7 mouse cellular contexts compared by ENCODE assay signal in the genomic region with DNA sequence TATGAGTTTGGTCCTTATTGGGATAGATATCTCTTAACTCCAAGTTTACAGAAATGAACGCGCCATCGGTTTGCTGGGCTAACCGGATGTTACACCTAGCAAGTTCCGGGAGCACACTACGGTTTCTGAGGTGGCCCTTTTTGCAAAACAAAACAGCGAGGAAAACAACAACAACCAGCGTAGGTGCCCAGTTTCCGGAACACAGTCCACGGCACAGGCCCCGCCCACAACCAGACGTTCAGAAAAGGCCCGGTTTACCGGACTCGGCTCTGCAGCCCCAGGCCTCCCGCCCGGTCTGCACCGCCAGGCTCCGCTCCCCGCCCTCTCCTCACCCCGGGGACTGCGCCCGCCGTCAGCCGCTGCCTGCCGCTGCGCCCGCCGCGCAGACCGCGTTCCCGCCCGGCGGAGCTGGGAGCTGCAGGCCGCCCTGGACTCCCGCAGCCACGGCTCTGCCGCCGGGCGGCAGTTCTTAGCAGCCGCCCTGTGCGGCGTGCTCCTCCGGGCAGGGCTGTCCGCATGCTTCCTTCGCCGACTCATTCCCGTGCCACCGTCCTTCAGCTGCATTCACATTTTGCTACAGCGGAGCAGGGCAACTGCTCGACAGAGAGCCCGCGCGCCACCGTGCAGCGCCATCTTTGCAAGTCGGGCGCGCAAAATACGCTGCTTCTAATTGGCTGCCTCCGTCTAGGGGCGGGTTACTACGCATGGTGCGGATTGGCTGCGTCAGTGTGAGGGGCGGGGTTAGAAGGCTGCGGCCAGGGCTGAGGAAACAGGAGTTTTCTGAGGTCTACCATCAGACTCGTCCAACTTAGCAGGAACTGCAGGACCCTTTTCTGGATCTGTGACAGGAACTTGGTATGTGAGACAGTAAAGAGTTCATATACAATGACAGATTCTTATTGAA. TPM values are rescaled to one million over a fixed set of nuclear protein-coding genes. Genes with fewer than 3 reads are reported as not detected.
DNase-seq lines count a peak whose midpoint lies in the region; ATAC-seq lines count a peak whose summit lies in the region.

A gene (minus strand): TSS at position 645 of the 904 bp plus-strand sequence.

- peak within 1 kb of the TSS; percentile 54 for H3K4me2 ChIP-seq in embryonic facial prominence, embryonic 11.5 days (ENCODE audit: low read depth, low read length)
- peak within 1 kb of the TSS; percentile 45 for H3K4me2 ChIP-seq in limb, embryonic 11.5 days (ENCODE audit: low read depth, severe bottlenecking)
- H3K4me2 ChIP-seq in midbrain, embryonic 14.5 days (ENCODE audit: low read length), result peak within 1 kb of the TSS; percentile 62

- no peaks in the 10 kb centered on the region for H3K9me3 ChIP-seq in embryonic facial prominence, embryonic 11.5 days (replicated peaks; ENCODE audit: control insufficient read depth, low read length)
- H3K9me3 ChIP-seq in limb, embryonic 11.5 days (ENCODE audit: control insufficient read depth, low read length), result no peaks in the 10 kb centered on the region
- no peaks in the 10 kb centered on the region for H3K9me3 ChIP-seq in midbrain, embryonic 14.5 days (ENCODE audit: control insufficient read depth, low read length)

- H3K27me3 ChIP-seq in embryonic facial prominence, embryonic 11.5 days (ENCODE audit: control insufficient read depth, insufficient read depth, low read length), result no peaks in the 10 kb centered on the region
- no peaks in the 10 kb centered on the region for H3K27me3 ChIP-seq in limb, embryonic 11.5 days (ENCODE audit: control insufficient read depth, insufficient read depth, low read length)
- H3K27me3 ChIP-seq in midbrain, embryonic 14.5 days (ENCODE audit: control insufficient read depth, insufficient read depth, low read length), result no peaks in the 10 kb centered on the region

- no peaks in the 10 kb centered on the region; the same call in none of the 2 replicates for H3K36me3 ChIP-seq in embryonic facial prominence, embryonic 11.5 days (replicated peaks; ENCODE audit: control insufficient read depth, insufficient read depth, low read depth, low read length)
- H3K36me3 ChIP-seq in limb, embryonic 11.5 days (ENCODE audit: control insufficient read depth, insufficient read depth, low read length), result peaks cover 2% of the 10 kb centered on the region; the same call in 1 of the 2 replicates
- H3K36me3 ChIP-seq in midbrain, embryonic 14.5 days (ENCODE audit: control insufficient read depth, insufficient read depth, low read length), result peaks cover 24% of the 10 kb centered on the region

- H3K9ac ChIP-seq in embryonic facial prominence, embryonic 11.5 days (replicated peaks; ENCODE audit: low read length), result peak within 1 kb of the TSS; percentile 99
- H3K9ac ChIP-seq in limb, embryonic 11.5 days (ENCODE audit: low read length), result peak within 1 kb of the TSS; percentile 99
- H3K9ac ChIP-seq in midbrain, embryonic 14.5 days (replicated peaks; ENCODE audit: low read length), result peak within 1 kb of the TSS; percentile 83

- no peaks in the 10 kb centered on the region for H3K4me1 ChIP-seq in embryonic facial prominence, embryonic 11.5 days (ENCODE audit: control insufficient read depth, insufficient read depth, low read length)
- H3K4me1 ChIP-seq in limb, embryonic 11.5 days (ENCODE audit: control insufficient read depth, insufficient read depth, low read length), result no peaks in the 10 kb centered on the region
- H3K4me1 ChIP-seq in midbrain, embryonic 14.5 days (ENCODE audit: control insufficient read depth, insufficient read depth, low read length), result peaks cover 10% of the 10 kb centered on the region

- H3K4me3 ChIP-seq in embryonic facial prominence, embryonic 11.5 days (ENCODE audit: low read depth, low read length), result peak within 1 kb of the TSS; percentile 98
- H3K4me3 ChIP-seq in limb, embryonic 11.5 days (ENCODE audit: low read depth, low read length), result peak within 1 kb of the TSS; percentile 92
- H3K4me3 ChIP-seq in midbrain, embryonic 14.5 days (replicated peaks; ENCODE audit: low read depth, low read length), result peak within 1 kb of the TSS; percentile 98

- ATAC-seq in embryonic facial prominence, embryonic 11.5 days (replicated peaks; ENCODE audit: insufficient number of reproducible peaks, low FRiP score, low TSS enrichment, low read depth), result peak; percentile 100
- ATAC-seq in limb, embryonic 11.5 days (ENCODE audit: insufficient number of reproducible peaks, low FRiP score, low TSS enrichment, low read depth), result peak; percentile 99
- peak; percentile 100 for ATAC-seq in midbrain, embryonic 14.5 days (ENCODE audit: low FRiP score, low TSS enrichment)

- peak within 1 kb of the TSS; percentile 95 for H3K27ac ChIP-seq in embryonic facial prominence, embryonic 11.5 days (replicated peaks; ENCODE audit: low read depth, low read length)
- H3K27ac ChIP-seq in limb, embryonic 11.5 days (replicated peaks; ENCODE audit: low read depth, low read length), result peak within 1 kb of the TSS; percentile 95
- H3K27ac ChIP-seq in midbrain, embryonic 14.5 days (replicated peaks; ENCODE audit: low read depth, low read length), result peak within 1 kb of the TSS; percentile 91

- WGBS in embryonic facial prominence, embryonic 11.5 days, result under 1% methylated on average over 66 of the region's 69 CpGs
- under 1% methylated on average over 69 of the region's 69 CpGs for WGBS in limb, embryonic 11.5 days
- under 1% methylated on average over 68 of the region's 69 CpGs for WGBS in midbrain, embryonic 14.5 days

- DNase-seq in adrenal gland, postnatal 14 days, result peak; percentile 97
- peak; percentile 96 for DNase-seq in embryonic facial prominence, embryonic 11.5 days (ENCODE audit: low spot score)
- DNase-seq in heart, adult 11 months, result peak; percentile 100
- DNase-seq in kidney, adult 18-20 months, result peak; percentile 94
- peak; percentile 94 for DNase-seq in limb, embryonic 11.5 days (ENCODE audit: low spot score)
- peak; percentile 98 for DNase-seq in midbrain, embryonic 14.5 days
- DNase-seq in spleen, adult 18-20 months, result peak; percentile 87 to 93

RNA-seq across cellular contexts. Expression of the gene that starts here (rescaled TPM):
- total RNA-seq in adrenal gland, postnatal 14 days (2021), result 7.5 and 9.3 TPM in 2 replicates
- 24.0 and 27.5 TPM in 2 replicates for polyA plus RNA-seq in embryonic facial prominence, embryonic 11.5 days (2014; fragmentation: Nextera tagmentation; extraction: Ambion mirVana)
- polyA plus RNA-seq in limb, embryonic 11.5 days (2014; fragmentation: Nextera tagmentation; extraction: Ambion mirVana), result 21.2 and 23.6 TPM in 2 replicates
- 9.3 and 10.4 TPM in 2 replicates for polyA plus RNA-seq in midbrain, embryonic 14.5 days (2014; fragmentation: Nextera tagmentation; extraction: Ambion mirVana)

Comparison
In these comparisons a context has a peak if more than half of its experiments do, and no peak if none do; other contexts are left out.
1. Peak in every context shown above with its lines: DNase-seq, ATAC-seq, H3K4me3 ChIP-seq and H3K27ac ChIP-seq.